Mouse (Mus musculus) limb, embryonic 13.5 days (tissue): ENCODE results near the gene Camk1d. TPM values are rescaled to one million over a fixed set of nuclear protein-coding genes. Genes with fewer than 3 reads are reported as not detected.

Source experiments
- ATAC-seq: fragments of 200-750 bp; cut with Nextera tagmentation; 2 replicates; pipeline ENCODE4 v1.8.0; 2017; ENCODE audit warnings: low read depth, moderate number of reproducible peaks, moderate TSS enrichment; ENCODE audit not compliant: low FRiP score
- H3K27ac ChIP-seq: fragments of 300-500 bp; sonication (generic); 2 replicates; pipeline ENCODE4 v1.5.1; 2015; ENCODE audit warnings: inconsistent platforms, mild to moderate bottlenecking, moderate library complexity
- H3K27me3 ChIP-seq: fragments of 300-500 bp; sonication (generic); 2 replicates; pipeline ENCODE4 v1.6.1; 2015; ENCODE audit warnings: mild to moderate bottlenecking, inconsistent platforms
- H3K36me3 ChIP-seq: fragments of 300-500 bp; sonication (generic); 2 replicates; pipeline ENCODE4 v1.6.1; 2015; ENCODE audit warnings: inconsistent platforms, mild to moderate bottlenecking, moderate library complexity
- H3K4me1 ChIP-seq: fragments of 300-500 bp; sonication (generic); 2 replicates; pipeline ENCODE4 v1.6.1; 2015; ENCODE audit warnings: inconsistent platforms
- H3K4me2 ChIP-seq: fragments of 300-500 bp; sonication (generic); replicated peaks from 2 replicates; pipeline ENCODE4 v1.6.1; 2015; ENCODE audit warnings: inconsistent platforms, mild to moderate bottlenecking, moderate library complexity
- H3K4me3 ChIP-seq: fragments of 300-500 bp; sonication (generic); 2 replicates; pipeline ENCODE4 v1.5.1; 2015; ENCODE audit warnings: moderate library complexity, mild to moderate bottlenecking, inconsistent platforms
- H3K9ac ChIP-seq: fragments of 300-500 bp; sonication (generic); 2 replicates; pipeline ENCODE4 v1.6.1; 2015; ENCODE audit warnings: mild to moderate bottlenecking, inconsistent platforms
- H3K9me3 ChIP-seq: fragments of 300-500 bp; sonication (generic); 2 replicates; pipeline ENCODE4 v1.6.1; 2016; ENCODE audit warnings: inconsistent platforms
- WGBS: fragments of 180-500 bp; shearing (Covaris S2); methylation state at CpG from one replicate; pipeline ENCODE4 v1.1.7; 2015; 5-methylcytosine and 5-hydroxymethylcytosine counted together
- polyA plus RNA-seq: library from polyadenylated mRNA; unstranded; fragments of >200 nt; fragmentation: Nextera tagmentation; extraction: Ambion mirVana; gene quantifications from 2 replicates; pipeline ENCODE4 v1.2.1, GENCODE M21; 2015

The Camk1d gene
- polyA plus RNA-seq, 1 experiment from 2014 or later = 2.9 TPM

- Histone ChIP-seq H3K36me3 (no peaks in the 10 kb centered on the region), H3K27me3 (no peaks in the 10 kb centered on the region), H3K4me1 (no peaks in the 10 kb centered on the region), H3K4me2 (no peak overlapping the region), H3K9me3 (no peaks in the 10 kb centered on the region), H3K9ac (no peak overlapping the region), H3K27ac (no peak overlapping the region), H3K4me3 (no peak overlapping the region)
- WGBS = 73% methylated on average over 3 of the region's 3 CpGs
- ATAC-seq = no peak
Observed at GRCm38 (mm10) chr2:5371316-5371715, 343.0 kb downstream of the Camk1d start.

GRCm38 (mm10) chr2:5370591-5370990, 343.7 kb downstream of the Camk1d start:
- Histone ChIP-seq H3K4me1 (no peaks in the 10 kb centered on the region), H3K27ac (no peak overlapping the region), H3K9me3 (no peaks in the 10 kb centered on the region), H3K36me3 (no peaks in the 10 kb centered on the region), H3K4me3 (no peak overlapping the region), H3K27me3 (no peaks in the 10 kb centered on the region), H3K4me2 (no peak overlapping the region), H3K9ac (no peak overlapping the region)
- ATAC-seq = no peak
- 68% methylated on average over 3 of the region's 3 CpGs for WGBS

DNA sequence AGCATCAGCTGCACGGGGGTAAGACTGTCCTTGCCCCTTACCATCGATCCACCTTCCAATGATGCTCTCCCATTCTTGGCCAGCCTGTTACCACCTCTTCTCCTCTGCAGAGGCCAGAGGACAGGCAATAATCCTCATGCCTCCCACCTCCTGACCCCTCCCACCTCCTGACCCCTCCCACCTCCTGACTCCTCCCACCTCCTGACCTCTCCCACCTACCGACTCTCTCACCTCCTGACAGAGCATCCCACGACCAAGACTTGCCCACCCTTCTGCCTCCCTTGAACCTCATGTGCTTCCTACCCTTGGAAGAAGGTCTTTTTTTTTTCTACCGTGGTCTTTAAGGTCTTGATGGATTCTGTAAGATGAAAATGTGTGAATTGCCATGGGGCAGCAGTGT, 350.5 kb downstream of the Camk1d start:
- H3K4me3 ChIP-seq = no peak overlapping the region
- 64% methylated on average over 5 of the region's 5 CpGs for WGBS
- H3K36me3 ChIP-seq = no peaks in the 10 kb centered on the region
- H3K9me3 ChIP-seq = no peaks in the 10 kb centered on the region
- H3K4me2 ChIP-seq = no peak overlapping the region
- no peak for ATAC-seq
- H3K9ac ChIP-seq = no peak overlapping the region
- no peak overlapping the region for H3K27ac ChIP-seq
- H3K4me1 ChIP-seq = no peaks in the 10 kb centered on the region
- H3K27me3 ChIP-seq = no peaks in the 10 kb centered on the region

GRCm38 (mm10) chr2:5358049-5358448, 356.3 kb downstream of the Camk1d start:
- no peaks in the 10 kb centered on the region for H3K9me3 ChIP-seq
- 86% methylated on average over 5 of the region's 5 CpGs for WGBS
- no peaks in the 10 kb centered on the region for H3K4me1 ChIP-seq
- H3K27ac ChIP-seq = no peak overlapping the region
- H3K4me3 ChIP-seq = no peak overlapping the region
- no peak for ATAC-seq
- no peaks in the 10 kb centered on the region for H3K27me3 ChIP-seq
- H3K9ac ChIP-seq = no peak overlapping the region
- H3K36me3 ChIP-seq = no peaks in the 10 kb centered on the region
- no peak overlapping the region for H3K4me2 ChIP-seq

DNA sequence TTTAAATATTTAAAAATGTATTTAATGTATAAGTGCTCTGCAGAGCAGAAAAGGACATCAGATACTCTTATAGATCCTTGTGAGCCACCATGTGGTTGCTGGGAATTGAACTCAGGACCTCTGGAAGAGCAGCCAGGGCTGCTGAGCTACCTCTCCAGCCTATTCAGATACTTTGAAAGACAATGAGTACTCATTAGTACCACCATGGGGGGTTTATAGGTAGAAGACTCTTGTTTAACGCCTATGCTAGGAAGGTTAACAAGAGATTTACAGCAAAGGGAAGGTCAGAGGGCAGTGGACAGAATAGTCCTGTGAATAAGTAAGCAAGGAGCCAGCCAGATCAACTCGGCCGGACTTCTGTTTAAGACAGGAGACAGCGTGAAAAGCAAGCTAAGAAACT, 357.3 kb downstream of the Camk1d start:
- ATAC-seq = no peak

DNA sequence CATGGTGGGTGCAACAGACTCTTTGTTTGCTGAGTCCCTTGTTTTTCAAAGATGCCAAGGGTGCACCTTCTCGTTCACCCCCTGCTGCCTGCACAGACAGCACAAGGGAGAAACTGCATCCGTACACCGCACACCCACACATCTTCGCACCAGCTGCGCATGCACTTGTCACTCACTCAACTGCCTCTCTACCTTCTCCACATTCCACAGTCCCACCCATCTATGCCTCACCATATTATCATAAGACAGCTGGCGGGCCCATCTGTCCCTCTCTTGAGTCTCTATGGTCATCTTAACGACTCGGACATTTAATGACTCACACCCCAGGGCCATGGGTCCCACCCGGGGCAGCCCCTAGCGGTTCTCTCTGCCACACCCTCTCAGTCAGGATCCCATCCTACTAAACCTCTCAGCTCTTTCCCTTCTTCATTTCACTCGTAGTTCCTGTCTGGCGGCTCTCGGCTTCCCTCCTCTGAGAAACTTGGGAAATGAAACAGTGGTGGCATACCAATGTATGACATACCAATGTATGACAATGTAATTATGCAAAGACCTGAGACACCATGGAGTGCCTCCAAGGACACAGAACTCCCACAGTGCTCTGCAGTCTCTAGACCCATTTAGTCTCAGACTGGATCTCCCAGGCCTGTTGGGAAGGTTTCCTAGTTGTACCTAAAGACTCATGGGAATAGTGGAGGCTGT, 361.3 kb downstream of the Camk1d start:
- Histone ChIP-seq H3K9ac (no peak overlapping the region), H3K27ac (no peak overlapping the region), H3K4me1 (no peaks in the 10 kb centered on the region), H3K27me3 (no peaks in the 10 kb centered on the region), H3K9me3 (no peaks in the 10 kb centered on the region), H3K4me2 (no peak overlapping the region), H3K4me3 (no peak overlapping the region), H3K36me3 (no peaks in the 10 kb centered on the region)
- ATAC-seq = no peak
- 83% methylated on average over 13 of the region's 13 CpGs for WGBS

More for the DNA sequence above, 357.3 kb downstream of the Camk1d start:
- H3K36me3 ChIP-seq = no peaks in the 10 kb centered on the region
- no peaks in the 10 kb centered on the region for H3K9me3 ChIP-seq
- H3K27ac ChIP-seq = no peak overlapping the region
- H3K27me3 ChIP-seq = no peaks in the 10 kb centered on the region
- 60% methylated on average over 4 of the region's 4 CpGs for WGBS
- no peak overlapping the region for H3K4me2 ChIP-seq
- H3K9ac ChIP-seq = no peak overlapping the region
- no peaks in the 10 kb centered on the region for H3K4me1 ChIP-seq
- H3K4me3 ChIP-seq = no peak overlapping the region

- no peaks in the 10 kb centered on the region for H3K9me3 ChIP-seq
- H3K4me3 ChIP-seq = no peak overlapping the region
- H3K27me3 ChIP-seq = no peaks in the 10 kb centered on the region
- 35% methylated on average over 9 of the region's 9 CpGs for WGBS
- H3K4me2 ChIP-seq = no peak overlapping the region
- no peak overlapping the region for H3K27ac ChIP-seq
- 0 out of 2 replicates have a peak, but pooled peaks cover 12% of the 10 kb centered on the region for H3K4me1 ChIP-seq
- no peak overlapping the region for H3K9ac ChIP-seq
- ATAC-seq = no peak
- H3K36me3 ChIP-seq = no peaks in the 10 kb centered on the region
Observed at GRCm38 (mm10) chr2:5345344-5345743, 369.0 kb downstream of the Camk1d start.

- WGBS = 82% methylated on average over 12 of the region's 12 CpGs
- Histone ChIP-seq H3K36me3 (no peaks in the 10 kb centered on the region), H3K4me3 (no peak overlapping the region), H3K4me2 (no peak overlapping the region), H3K9ac (no peak overlapping the region), H3K27me3 (no peaks in the 10 kb centered on the region), H3K9me3 (no peaks in the 10 kb centered on the region), H3K27ac (no peak overlapping the region), H3K4me1 (no peaks in the 10 kb centered on the region)
- no peak for ATAC-seq
Observed at GRCm38 (mm10) chr2:5327533-5328250, 386.6 kb downstream of the Camk1d start.

DNA sequence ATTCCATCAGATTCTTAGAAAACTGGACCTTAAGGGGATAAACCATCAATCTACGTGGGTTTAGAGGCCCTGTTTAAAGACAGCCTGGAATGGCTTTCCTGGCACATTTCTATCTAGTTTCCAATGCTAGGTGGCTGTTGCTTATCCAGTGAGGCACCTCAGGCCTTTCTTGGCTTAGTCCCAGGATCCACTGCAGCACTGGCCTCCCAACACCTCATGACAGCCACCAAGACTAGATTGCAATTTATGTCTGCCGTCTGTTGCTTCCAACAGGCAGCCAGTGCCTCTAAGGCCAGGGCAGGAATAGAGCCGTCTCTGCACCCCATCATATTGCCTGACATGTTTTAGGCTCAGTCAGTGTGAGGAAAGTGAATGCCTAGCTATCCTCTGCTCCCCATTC, 389.5 kb downstream of the Camk1d start:
- no peaks in the 10 kb centered on the region for H3K27me3 ChIP-seq
- H3K9me3 ChIP-seq = no peaks in the 10 kb centered on the region
- H3K4me2 ChIP-seq = no peak overlapping the region
- H3K4me1 ChIP-seq = no peaks in the 10 kb centered on the region
- no peak for ATAC-seq
- no peak overlapping the region for H3K27ac ChIP-seq
- no peak overlapping the region for H3K4me3 ChIP-seq
- H3K9ac ChIP-seq = no peak overlapping the region
- 70% methylated on average over 3 of the region's 3 CpGs for WGBS
- H3K36me3 ChIP-seq = no peaks in the 10 kb centered on the region

GRCm38 (mm10) chr2:5321660-5322295, 392.5 kb downstream of the Camk1d start:
- ATAC-seq = no peak
- 79% methylated on average over 8 of the region's 8 CpGs for WGBS
- Histone ChIP-seq H3K27ac (no peak overlapping the region), H3K36me3 (no peaks in the 10 kb centered on the region), H3K9me3 (no peaks in the 10 kb centered on the region), H3K9ac (no peak overlapping the region), H3K4me2 (no peak overlapping the region), H3K4me3 (no peak overlapping the region), H3K4me1 (no peaks in the 10 kb centered on the region), H3K27me3 (no peaks in the 10 kb centered on the region)

- H3K36me3 ChIP-seq = no peaks in the 10 kb centered on the region
- H3K9me3 ChIP-seq = no peaks in the 10 kb centered on the region
- no peak overlapping the region for H3K4me3 ChIP-seq
- whole genome bisulfite sequencing = 86% methylated on average over 3 of the region's 3 CpGs
- H3K27me3 ChIP-seq = no peaks in the 10 kb centered on the region
- no peak for ATAC-seq
- H3K27ac ChIP-seq = no peak overlapping the region
- no peak overlapping the region for H3K4me2 ChIP-seq
- no peak overlapping the region for H3K9ac ChIP-seq
- peaks cover 12% of the 10 kb centered on the region for H3K4me1 ChIP-seq
Observed at GRCm38 (mm10) chr2:5319138-5319537, 395.2 kb downstream of the Camk1d start.

- WGBS = 88% methylated on average over 5 of the region's 5 CpGs
- no peaks in the 10 kb centered on the region for H3K9me3 ChIP-seq
- peaks cover 13% of the 10 kb centered on the region for H3K4me1 ChIP-seq
- H3K36me3 ChIP-seq = no peaks in the 10 kb centered on the region
- no peak overlapping the region for H3K4me3 ChIP-seq
- no peaks in the 10 kb centered on the region for H3K27me3 ChIP-seq
- no peak for ATAC-seq
- no peak overlapping the region for H3K4me2 ChIP-seq
- no peak overlapping the region for H3K27ac ChIP-seq
- no peak overlapping the region for H3K9ac ChIP-seq
Observed at GRCm38 (mm10) chr2:5316763-5317162, 397.6 kb downstream of the Camk1d start.
